Mouse (Mus musculus): ENCODE measurements around the gene E030018B13Rik.

The E030018B13Rik gene

DNA sequence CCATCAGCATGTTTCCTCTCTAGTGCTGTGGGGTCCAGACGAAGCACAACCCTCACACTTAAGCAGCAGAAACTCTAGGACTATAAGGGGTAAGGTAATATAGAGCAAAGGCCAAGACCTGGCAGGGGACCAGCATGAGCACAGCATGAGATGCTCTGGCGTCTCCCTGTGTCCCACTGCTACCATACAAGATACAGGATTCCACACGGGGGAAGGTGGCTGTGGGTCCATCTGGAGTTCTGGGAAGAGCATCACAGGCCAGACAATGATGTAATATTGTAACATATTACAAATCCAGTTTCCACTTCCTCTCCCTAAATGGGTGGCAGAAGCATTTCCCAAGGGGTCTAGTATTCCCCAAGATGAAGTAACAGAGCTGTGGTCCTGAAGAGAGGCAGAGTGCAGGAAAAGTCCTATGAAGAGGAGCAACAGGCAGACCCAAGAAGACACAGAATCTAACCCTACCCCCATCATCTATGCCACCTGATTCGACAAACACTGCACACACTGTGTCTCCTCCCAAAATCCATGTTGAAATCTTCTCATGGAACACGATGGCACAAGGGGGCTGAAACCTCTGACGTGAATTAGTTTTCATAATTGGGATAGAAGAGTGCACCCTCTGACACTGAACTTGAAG, at the start of gene E030018B13Rik:
TSS of gene E030018B13Rik (plus strand) at position 590 of the 640 bp plus-strand sequence.
- no peak for DNase-seq (ENCODE audit: low read depth in 1 of 2, low spot score in 2 of 2)

DNA sequence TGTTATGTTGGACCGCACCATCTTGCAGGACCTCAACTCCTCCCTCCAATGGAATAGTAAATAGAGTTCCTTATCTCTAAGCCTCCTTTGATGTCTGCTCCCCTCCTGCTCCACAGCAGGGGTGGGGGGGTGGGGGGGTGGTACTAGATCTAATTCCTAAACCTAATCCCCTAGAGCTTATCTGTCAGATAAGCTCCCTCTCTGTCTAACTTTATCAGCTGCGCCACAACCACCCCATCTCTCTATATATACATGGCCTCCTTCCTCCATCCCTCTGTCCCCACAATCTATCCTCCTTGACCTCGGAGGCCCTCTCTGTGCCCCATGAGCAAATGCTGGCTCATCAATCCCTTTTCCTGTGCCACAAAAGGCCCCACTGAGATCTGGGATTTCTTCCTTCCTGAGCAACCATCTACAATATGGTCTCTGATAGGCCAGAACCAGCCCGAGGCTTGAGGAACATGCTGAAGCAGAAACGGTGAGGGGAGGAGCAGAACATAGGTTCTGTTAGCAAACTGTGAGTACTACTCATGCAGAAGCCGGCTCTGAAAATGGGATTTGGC, 48.2 kb upstream of the E030018B13Rik start:
- DNase-seq (ENCODE audit: low read depth in 1 of 2, low spot score in 2 of 2) = no peak

DNA sequence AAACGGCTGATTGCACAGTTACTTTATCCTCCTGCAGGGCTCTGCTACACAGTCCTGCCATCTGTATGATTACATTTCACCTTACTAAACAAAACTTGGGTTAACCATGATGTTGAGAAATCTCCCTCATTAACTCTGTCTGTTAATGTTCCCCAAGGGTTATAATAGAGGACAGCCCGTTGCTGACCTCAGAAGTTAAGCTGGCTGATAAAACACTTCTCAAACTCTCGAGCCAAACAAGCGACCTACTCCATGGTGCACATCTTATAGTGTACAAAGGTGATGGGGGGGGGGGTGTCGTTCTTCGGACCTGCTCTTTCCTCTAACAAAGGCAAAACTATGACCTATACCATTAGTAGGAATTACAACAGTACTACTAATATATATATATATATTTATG, 45.0 kb upstream of the E030018B13Rik start:
- no peak for DNase-seq (ENCODE audit: low read depth in 1 of 2, low spot score in 2 of 2)

DNA sequence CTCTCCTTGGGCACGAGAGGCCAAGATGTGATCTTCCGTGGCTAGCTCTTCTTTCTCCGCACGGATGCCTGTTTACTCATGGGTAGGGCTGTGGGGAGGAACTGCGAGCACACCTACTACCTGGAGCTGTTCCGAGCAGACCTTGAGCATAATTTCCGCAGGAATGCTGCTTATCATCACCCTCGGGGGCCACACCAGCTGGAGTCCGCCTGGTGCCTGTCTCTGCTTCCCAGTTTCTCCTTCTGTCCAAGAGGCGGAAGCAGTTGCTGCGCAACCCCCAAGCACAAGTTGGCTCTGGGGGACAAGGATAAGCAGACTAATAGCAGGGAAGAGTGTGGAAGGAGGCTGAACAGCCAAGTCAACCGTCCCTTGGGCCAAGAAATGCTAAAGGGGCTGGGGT, 42.8 kb upstream of the E030018B13Rik start:
- no peak for DNase-seq (ENCODE audit: low read depth in 1 of 2, low spot score in 2 of 2)

DNA sequence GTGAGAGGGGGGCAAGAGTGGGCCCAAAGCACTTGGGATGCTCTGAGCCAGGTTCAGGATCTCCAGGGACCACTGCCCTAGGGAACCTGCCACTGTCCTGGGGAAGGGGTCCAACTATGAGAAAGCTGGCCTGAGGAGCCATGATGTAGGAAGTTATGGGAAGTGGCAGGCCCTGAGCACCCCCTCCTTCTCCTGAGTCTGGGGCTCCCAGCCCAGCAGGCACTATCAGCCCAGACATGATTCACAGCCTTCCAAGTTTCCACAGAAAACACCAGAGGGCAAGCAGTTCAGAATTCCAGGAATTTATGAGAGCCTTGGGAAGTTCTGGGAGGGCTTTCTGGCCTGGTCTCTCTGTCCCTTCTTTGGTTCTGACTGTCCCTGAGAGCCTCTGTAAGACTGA, 41.0 kb upstream of the E030018B13Rik start:
- no peak for DNase-seq (ENCODE audit: low read depth in 1 of 2, low spot score in 2 of 2)

DNA sequence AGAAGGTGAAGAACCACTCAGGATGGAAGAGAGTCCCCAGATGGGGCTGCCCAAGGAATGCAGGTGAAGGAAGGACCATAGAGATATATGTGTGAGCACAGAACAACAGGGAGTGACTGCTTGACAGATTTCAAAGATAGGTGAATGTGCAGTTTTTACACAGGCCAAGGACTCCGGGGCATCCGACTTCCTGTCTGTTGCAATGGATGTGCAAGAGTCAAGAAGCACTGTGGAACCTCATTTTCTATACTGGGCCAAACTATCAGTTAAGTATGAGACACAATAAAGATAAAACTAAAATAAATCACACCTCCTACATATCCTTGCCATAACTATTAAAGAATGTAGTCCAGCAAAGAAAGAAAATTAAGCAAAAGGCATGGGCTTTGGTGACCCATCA, 40.0 kb upstream of the E030018B13Rik start:
- DNase-seq (ENCODE audit: low read depth in 1 of 2, low spot score in 2 of 2) = no peak

DNA sequence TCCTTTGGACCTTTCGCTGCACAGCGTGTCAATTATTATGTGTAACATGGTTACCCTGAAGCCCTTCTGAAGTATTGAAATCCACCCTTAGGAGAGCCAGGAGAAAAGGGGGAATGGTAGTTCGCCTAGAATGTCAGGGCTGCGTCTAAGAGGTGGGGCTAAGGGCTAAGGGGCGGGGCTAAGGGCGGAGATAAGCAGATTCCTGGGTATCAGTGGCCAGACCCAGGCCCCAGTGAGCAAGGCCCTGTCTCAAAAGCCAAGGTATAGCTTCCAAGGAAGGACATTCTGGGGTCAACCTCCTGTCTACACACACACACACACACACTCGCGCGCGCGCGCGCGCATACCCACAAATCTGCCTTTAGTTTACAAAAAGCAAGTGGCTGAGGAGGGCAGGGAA, 39.0 kb upstream of the E030018B13Rik start:
- no peak for DNase-seq (ENCODE audit: low read depth in 1 of 2, low spot score in 2 of 2)

DNA sequence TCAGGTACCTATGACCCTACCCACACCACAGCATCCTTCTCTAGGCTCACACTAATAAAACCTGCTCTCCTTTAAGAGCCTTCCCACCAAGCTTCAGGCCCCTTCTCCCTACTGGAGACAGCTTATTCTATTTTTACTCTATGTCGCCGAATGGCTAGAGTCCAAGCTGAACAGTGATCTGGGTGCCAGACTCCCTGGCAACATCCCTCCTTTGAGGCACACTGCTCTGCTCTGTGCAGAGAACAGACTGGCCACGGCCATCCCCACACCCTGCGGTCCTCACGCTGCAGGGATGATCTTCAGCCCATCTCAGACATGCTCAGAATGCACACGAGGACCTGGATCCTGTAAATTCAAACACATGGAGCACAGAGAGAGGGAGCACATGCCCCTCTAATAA, 37.1 kb upstream of the E030018B13Rik start:
- DNase-seq (ENCODE audit: low read depth in 1 of 2, low spot score in 2 of 2) = no peak

DNA sequence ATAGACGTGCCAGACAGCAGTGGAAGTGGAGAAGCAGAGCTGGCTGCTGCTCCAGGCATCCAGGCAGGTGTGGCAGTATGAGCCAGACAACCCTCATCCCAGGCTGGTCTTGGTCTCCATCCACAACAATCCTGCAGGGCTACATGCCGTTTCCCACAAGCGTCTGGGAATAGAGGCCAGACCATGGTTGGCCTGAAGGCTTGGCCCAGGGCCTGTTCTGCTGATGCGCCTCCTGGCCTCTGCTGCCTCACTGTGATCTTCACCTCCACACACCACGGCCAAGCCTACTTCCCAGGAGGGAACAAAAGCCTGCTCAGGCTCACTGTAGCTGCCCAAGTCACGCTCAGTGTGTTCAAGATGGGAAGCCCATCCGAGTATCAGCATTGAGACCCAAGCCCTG, 33.9 kb upstream of the E030018B13Rik start:
- DNase-seq (ENCODE audit: low read depth in 1 of 2, low spot score in 2 of 2) = no peak

DNA sequence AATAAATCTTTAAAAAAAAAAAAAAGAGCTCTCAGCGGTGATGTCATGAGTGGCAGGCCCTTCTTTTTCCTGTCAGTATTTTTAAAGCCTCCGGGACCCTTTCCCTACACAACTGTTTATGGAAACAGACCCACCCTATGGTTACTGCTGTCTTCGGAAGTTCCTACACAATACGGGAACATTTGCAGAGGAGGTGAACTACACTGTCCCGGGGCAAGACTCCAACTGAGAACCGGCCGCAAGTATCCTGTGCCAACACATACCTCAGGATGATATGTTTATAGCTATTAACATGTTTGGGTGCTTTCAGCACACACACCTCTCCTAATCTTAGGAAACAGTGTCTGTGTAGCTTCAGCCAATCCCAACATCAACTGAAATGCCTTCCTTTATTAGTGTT, 31.6 kb upstream of the E030018B13Rik start:
- DNase-seq (ENCODE audit: low read depth in 1 of 2, low spot score in 2 of 2) = no peak

DNA sequence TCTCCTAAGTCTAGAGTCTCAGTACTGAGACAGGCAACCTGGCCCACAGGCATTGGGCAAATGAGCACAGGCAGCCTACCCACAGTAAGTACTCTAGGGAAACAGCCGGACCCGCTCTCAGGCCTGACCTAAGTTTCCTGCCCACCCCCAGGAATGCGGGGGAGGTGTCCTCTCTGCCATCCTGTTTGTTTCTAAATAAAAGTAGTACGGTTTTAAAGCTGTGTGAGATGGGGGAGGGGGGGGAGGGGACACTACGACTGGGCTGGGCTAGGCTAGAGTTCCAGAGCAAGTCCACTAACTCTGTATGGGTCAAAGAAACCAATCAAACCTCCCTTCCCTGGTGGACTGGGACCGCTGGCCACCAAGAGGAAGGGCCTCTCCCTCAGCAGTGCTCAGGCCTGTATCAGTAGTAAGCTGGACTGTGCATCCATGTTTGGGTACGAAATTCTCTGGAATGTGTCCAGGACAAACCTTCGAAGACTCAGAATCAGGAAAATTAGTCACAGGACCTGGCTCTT, 29.6 kb upstream of the E030018B13Rik start:
- DNase-seq (ENCODE audit: low read depth in 1 of 2, low spot score in 2 of 2) = no peak

DNA sequence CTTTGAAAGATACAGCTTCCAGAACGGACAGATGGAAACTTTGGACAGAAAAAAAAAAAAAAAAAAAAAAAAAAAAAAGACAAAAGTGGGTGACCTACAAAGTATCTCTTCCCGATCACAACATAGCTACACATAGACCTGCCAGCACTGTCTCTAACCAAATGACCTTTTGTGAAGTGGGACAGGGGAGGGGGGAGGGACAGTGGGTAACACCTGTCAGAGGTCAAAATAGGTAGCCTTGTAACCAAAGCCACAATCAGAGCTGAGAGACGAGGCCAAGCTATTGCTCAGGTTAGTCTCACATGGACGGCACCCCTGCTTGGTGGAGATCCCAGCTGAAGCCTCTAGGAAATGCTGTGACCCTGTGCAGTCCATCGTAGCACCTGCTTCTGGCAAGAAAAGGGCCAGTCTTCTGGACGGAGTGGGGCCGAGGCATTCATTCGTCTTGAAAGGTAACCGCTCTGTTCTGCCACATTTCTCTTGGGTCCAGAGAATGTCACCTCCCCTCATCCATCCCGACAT, 29.0 kb upstream of the E030018B13Rik start:
- no peak for DNase-seq (ENCODE audit: low read depth in 1 of 2, low spot score in 2 of 2)

DNA sequence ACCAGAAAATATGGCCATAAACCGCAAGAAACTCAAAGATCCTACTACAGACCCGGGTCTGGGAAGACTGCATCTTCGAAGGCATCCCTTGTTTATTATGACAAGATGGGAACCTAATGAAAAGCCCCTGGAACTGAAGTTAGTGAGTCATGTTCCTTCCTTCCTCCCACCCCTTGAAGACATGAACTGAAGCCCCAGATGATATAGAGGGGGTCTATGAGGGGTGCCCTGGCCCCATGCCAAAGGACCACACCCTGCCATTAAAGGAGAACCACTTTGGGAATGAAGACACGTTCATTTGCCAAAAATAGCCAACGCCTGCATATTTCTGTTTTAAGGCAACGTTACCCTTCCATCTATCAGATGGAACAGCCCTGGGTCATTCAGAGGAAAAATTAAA, 28.0 kb upstream of the E030018B13Rik start:
- DNase-seq (ENCODE audit: low read depth in 1 of 2, low spot score in 2 of 2) = no peak

DNA sequence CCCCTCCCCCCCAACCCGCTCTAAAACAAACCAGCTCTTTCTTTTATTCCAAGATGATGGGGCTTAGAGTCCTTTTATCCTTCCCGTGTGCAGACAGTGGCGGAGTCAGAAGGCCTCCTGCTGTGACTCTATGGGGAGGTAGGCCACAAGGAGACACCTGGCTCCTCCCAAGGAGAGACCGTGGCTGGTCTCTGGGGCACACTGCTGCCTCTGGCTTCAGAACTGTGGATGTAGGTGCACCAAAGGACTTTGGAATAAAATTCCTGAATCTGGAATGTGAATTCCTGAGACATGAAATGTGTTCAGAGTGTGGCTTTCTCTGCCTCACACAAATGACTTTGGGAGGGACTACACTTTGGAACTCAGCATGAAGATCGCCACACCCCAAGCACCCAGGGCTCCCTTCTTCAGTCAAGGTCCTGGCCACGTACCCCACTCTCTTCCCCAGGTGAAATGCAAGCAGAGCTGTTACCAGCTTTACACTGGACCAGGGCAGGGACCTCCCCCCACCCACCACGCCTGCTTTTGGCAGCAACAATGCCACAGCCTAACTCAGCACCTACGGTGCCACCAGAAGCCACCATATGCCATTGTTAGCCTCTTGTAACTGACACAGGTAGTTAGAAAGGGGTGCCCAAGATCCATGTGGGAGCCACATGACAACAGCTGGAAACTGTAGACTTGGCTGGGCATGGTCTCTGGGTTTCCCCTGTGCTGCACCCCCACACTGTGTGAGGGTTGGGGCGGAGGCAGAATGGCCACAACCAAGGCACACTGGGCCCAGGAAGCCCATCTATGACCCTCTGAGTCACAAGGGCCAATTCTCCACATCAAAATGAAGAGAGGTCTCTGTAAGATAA, 27.3 kb upstream of the E030018B13Rik start:
- no peak for DNase-seq (ENCODE audit: low read depth in 1 of 2, low spot score in 2 of 2)

DNA sequence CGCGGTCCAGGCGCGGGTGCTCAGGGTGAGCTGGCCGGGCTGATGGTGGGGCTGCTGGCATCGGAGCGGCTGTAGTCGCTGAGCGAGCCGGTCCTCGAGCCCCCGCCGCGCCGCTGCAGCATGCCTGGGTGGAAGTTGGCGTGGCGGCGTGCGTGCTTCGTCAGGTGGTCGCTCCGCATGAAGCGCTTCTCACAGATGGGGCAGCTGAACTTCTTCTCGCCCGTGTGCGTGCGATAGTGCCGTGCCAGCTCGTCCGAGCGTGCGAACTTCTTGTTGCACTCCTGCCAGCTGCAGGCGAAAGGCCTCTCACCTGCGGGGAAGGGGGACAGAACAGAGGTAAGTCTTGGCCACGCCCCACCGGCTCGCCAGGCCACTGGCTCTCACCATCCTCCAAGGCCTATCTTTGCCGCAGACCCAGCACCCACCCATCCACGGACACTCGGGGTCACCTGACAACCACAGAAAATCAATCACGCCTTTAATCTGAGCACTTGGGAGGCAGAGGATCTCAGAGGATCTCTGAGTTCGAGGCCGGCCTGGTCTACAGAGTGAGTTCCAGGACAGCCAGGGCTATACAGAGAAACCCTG, 25.1 kb upstream of the E030018B13Rik start:
- DNase-seq (ENCODE audit: low read depth in 1 of 2, low spot score in 2 of 2) = no peak

DNA sequence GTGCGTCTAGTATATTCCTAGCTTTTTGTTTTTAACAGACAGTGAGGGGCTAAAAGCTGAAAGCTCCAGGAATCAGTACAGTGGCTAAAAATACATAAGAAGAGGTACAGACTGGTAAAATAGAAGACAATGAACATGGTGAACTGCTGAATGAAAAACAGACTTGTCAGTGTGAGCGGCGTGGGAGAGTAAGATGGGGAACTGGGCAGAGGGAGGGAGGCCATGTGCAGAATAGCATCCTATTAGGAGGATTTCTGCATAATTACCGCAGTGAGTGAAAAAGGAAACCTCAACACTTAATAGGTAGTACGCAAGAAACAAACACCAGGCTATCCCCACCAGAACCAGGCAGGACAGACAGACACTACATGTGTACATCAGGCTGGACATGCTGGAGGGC, 23.5 kb upstream of the E030018B13Rik start:
- DNase-seq (ENCODE audit: low read depth in 1 of 2, low spot score in 2 of 2) = no peak

DNA sequence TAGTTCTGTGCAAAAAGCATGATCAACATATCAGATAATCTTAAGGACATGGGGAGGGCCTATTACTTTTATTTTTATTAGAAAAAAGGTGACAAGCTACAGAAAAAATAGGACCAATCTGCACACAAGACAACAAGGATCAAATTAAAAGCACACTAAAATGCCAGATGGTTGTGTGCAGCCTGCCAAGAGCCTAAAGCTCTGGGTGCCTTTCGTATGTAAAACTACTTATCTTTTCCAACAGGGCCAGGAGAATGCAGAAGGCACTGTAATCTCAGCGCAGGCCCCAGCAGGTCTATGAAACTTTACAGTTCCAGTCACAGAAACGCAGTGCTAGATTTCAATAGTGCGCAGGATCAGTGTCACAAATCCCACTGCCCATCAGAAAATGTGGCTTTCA, 22.9 kb upstream of the E030018B13Rik start:
- DNase-seq (ENCODE audit: low read depth in 1 of 2, low spot score in 2 of 2) = no peak

DNA sequence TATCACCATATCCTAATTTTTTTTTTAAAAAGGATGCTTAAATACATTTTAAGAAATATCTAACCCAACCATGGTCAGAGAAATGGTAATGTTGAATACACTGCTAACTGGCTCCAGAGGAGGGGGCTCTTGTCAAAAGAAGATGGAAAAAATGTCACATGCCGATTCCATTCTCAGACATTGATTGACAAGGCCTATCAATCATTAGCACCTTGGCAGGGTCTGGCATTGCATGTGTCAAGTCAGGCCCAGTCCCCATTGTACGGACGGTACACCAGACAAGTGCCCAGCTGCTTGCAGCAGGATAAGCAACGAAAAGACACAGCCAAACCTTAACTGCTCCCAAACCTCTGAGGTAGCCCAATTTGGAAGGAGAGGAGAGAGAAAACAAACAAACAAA, 22.0 kb upstream of the E030018B13Rik start:
- DNase-seq (ENCODE audit: low read depth in 1 of 2, low spot score in 2 of 2) = no peak

DNA sequence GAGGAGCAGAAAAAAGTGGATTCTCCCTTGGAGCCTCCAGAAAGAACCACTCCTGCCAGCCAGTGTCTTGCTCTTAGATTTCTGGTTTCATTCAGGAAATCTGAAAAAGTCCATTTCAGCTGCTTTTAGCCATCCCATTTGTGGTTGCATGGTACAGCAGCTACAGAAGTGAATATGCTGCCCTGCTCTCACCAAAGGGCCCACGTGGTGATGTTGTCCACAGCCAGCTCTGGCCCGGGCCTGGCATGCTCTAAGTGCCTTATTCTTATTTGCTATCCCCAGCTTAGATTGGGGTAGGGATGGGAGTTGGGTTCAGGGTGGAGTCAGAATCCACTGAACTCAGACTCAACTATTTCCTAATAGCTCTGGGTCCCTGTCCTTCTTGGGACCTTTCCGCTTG, 21.4 kb upstream of the E030018B13Rik start:
- no peak for DNase-seq (ENCODE audit: low read depth in 1 of 2, low spot score in 2 of 2)

DNA sequence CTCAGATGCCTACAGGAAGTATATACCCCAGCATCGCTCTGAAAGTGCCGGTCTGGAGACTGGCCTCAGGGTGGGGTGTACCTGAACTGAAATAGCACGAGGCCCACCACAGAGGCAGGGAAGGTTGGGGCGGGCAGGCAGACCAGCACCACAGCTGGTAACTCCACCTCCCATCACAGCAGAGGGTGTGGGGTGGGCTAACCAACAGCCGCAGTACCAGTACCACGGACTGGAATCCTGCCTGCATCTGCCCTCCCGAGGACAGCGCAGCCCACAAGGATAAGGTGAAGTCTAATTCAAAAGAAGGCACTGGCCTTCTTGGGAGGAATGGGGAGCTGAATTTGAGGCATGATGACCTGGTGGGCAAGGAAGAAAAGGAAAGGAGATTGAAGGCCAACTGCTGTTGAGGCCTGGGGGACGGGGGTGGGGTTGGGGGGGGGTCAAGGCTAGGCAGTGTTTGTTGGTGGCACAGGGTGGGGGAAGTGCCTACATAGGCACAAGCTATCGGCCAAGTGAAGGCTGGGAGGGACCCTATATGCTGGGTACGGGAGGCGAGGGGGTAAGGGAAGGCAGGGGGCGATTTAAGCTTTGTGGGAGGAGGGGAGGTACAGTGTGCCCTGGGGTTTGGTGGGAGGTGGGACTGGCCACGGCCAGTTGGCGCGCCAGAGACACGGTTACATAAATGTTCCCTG, 20.2 kb upstream of the E030018B13Rik start:
- no peak for DNase-seq (ENCODE audit: low read depth in 1 of 2, low spot score in 2 of 2)

DNA sequence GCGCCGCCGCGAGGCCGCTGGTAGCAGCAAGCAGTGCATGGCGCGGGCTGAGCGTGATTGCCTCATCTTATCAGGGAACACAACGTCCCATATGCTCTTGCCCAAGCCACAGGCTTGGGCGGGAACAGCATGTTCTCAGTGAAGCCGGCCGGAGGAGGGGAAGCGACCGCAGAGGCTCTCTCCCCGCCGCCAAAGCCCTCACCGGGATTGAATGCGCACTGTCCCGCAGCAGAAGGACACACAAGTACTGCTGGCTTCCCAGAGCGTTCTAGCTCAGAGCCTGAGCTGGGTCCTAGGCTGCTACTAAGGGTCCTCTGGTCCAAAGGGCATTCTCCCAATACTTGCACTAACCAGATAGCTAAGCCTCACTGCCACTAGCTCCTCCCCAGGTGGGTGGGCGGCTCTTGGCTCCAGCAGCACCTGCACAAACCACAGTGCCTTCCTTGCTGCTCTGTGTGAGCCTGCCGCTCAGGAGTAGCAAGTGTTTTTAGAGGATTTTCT, 19.6 kb upstream of the E030018B13Rik start:
- DNase-seq (ENCODE audit: low read depth in 1 of 2, low spot score in 2 of 2) = peak; percentile 71 to 78
